Mouse (Mus musculus) hindbrain, embryonic 11.5 days (tissue): ENCODE measurements around the gene Vax2. TPM values are rescaled to one million over a fixed set of nuclear protein-coding genes. Genes with fewer than 3 reads are reported as not detected.

Source experiments
- ATAC-seq: fragments of 200-750 bp; cut with Nextera tagmentation; 2 replicates; pipeline ENCODE4 v1.8.0; 2017; ENCODE audit warnings: mild to moderate bottlenecking, moderate TSS enrichment, moderate library complexity; ENCODE audit not compliant: low FRiP score
- DNase-seq: peaks from one replicate; pipeline ENCODE4 v3.0.0-alpha.2; 2015; ENCODE audit warnings: low spot score
- H3K27ac ChIP-seq: fragments of 300-500 bp; sonication (generic); 2 replicates; pipeline ENCODE4 v1.5.1; 2014; ENCODE audit warnings: mild to moderate bottlenecking, low read depth, low read length
- H3K27me3 ChIP-seq: fragments of 300-500 bp; sonication (generic); 2 replicates; pipeline ENCODE4 v1.6.1; 2014; ENCODE audit warnings: mild to moderate bottlenecking, low read length, moderate library complexity, mixed read lengths; ENCODE audit not compliant: control insufficient read depth, insufficient read depth
- H3K36me3 ChIP-seq: fragments of 300-500 bp; sonication (generic); 2 replicates; pipeline ENCODE4 v1.6.1; 2014; ENCODE audit warnings: mild to moderate bottlenecking, low read length, moderate library complexity, mixed read lengths; ENCODE audit not compliant: control insufficient read depth, insufficient read depth
- H3K4me1 ChIP-seq: fragments of 300-500 bp; sonication (generic); replicated peaks from 2 replicates; pipeline ENCODE4 v1.6.1; 2014; ENCODE audit warnings: low read length, mixed read lengths; ENCODE audit not compliant: control insufficient read depth, insufficient read depth
- H3K4me2 ChIP-seq: fragments of 300-500 bp; sonication (generic); replicated peaks from 2 replicates; pipeline ENCODE4 v1.6.1; 2014; ENCODE audit warnings: mild to moderate bottlenecking, low read depth, low read length
- H3K4me3 ChIP-seq: fragments of 300-500 bp; sonication (generic); 2 replicates; pipeline ENCODE4 v1.5.1; 2014; ENCODE audit warnings: low read depth, low read length
- H3K9ac ChIP-seq: fragments of 300-500 bp; sonication (generic); 2 replicates; pipeline ENCODE4 v1.6.1; 2014; ENCODE audit warnings: low read depth, low read length
- H3K9me3 ChIP-seq: fragments of 300-500 bp; sonication (generic); 2 replicates; pipeline ENCODE4 v1.6.1; 2016; ENCODE audit warnings: low read length; ENCODE audit not compliant: control insufficient read depth
- WGBS: fragments of 180-500 bp; shearing (Covaris S2); extraction: QIAGEN DNeasy Blood & Tissue Kit; methylation state at CpG from one replicate; pipeline ENCODE4 v1.1.7; 2014; 5-methylcytosine and 5-hydroxymethylcytosine counted together
- polyA plus RNA-seq: library from polyadenylated mRNA; unstranded; fragments of >200 nt; fragmentation: Nextera tagmentation; extraction: Ambion mirVana; gene quantifications from 2 replicates; pipeline ENCODE4 v1.2.1, GENCODE M21; 2014

Vax2 gene
- polyA plus RNA-seq, 1 experiment from 2014 or later, result 0.23 TPM

- Histone ChIP-seq H3K9me3 (no peaks in the 10 kb centered on the region), H3K4me2 (no peak overlapping the region), H3K27me3 (peaks cover 92% of the 10 kb centered on the region), H3K4me1 (0 out of 2 replicates have a peak, but pooled peaks cover 2% of the 10 kb centered on the region), H3K27ac (no peak overlapping the region), H3K4me3 (no peak overlapping the region), H3K9ac (no peak overlapping the region), H3K36me3 (no peaks in the 10 kb centered on the region)
- ATAC-seq (no peak), DNase-seq (peak; percentile 50)
- 14% methylated on average over 1 of the region's 1 CpGs for WGBS
These were observed 6.8 kb upstream of the Vax2 start for GRCm38 (mm10) chr6:83704294-83704693.

- H3K4me2 ChIP-seq, result no peak overlapping the region
- H3K9ac ChIP-seq, result no peak overlapping the region
- H3K4me3 ChIP-seq, result no peak overlapping the region
- ATAC-seq (no peak), DNase-seq (no peak)
- H3K4me1 ChIP-seq, result 0 out of 2 replicates have a peak, but pooled peaks cover 2% of the 10 kb centered on the region
- peaks cover 92% of the 10 kb centered on the region for H3K27me3 ChIP-seq
- no peaks in the 10 kb centered on the region for H3K36me3 ChIP-seq
- H3K27ac ChIP-seq, result no peak overlapping the region
- H3K9me3 ChIP-seq, result no peaks in the 10 kb centered on the region
- WGBS, result 16% methylated on average over 5 of the region's 5 CpGs
These were observed 6.4 kb upstream of the Vax2 start for GRCm38 (mm10) chr6:83704701-83705100.

- peak; percentile 7 for DNase-seq
- Histone ChIP-seq H3K4me2 (no peak overlapping the region), H3K36me3 (no peaks in the 10 kb centered on the region), H3K9me3 (no peaks in the 10 kb centered on the region), H3K27ac (no peak overlapping the region), H3K4me1 (peaks cover 10% of the 10 kb centered on the region), H3K4me3 (no peak overlapping the region), H3K27me3 (peaks cover 99% of the 10 kb centered on the region), H3K9ac (no peak overlapping the region)
- 3% methylated on average over 6 of the region's 6 CpGs for WGBS
- no peak for ATAC-seq
These were observed 3.1 kb upstream of the Vax2 start for GRCm38 (mm10) chr6:83707738-83708510.

GRCm38 (mm10) chr6:83710361-83711066, 550 bp upstream of the Vax2 start:
- Histone ChIP-seq H3K27me3 (peaks cover 96% of the 10 kb centered on the region), H3K9ac (no peak overlapping the region; the same call in 1 of the 2 replicates), H3K4me3 (peak overlapping the region; percentile 39), H3K27ac (no peak overlapping the region), H3K9me3 (no peaks in the 10 kb centered on the region), H3K36me3 (no peaks in the 10 kb centered on the region), H3K4me1 (peaks cover 10% of the 10 kb centered on the region), H3K4me2 (peak overlapping the region; percentile 74)
- DNase-seq (no peak), ATAC-seq (peak; percentile 76; the same call in 1 of the 2 replicates)
- under 1% methylated on average over 32 of the region's 32 CpGs for WGBS

GRCm38 (mm10) chr6:83711725-83712475, 836 bp downstream of the Vax2 start:
- ATAC-seq, result no peak

GRCm38 (mm10) chr6:83713271-83714136, 2.4 kb downstream of the Vax2 start:
- ATAC-seq, result no peak
- H3K27me3 ChIP-seq, result peaks cover 91% of the 10 kb centered on the region
- H3K4me3 ChIP-seq, result no peak overlapping the region
- no peak overlapping the region for H3K9ac ChIP-seq
- peak; percentile 59 for DNase-seq
- no peaks in the 10 kb centered on the region for H3K9me3 ChIP-seq
- no peak overlapping the region for H3K27ac ChIP-seq
- WGBS, result under 1% methylated on average over 12 of the region's 12 CpGs
- H3K4me1 ChIP-seq, result peaks cover 10% of the 10 kb centered on the region
- H3K4me2 ChIP-seq, result no peak overlapping the region
- no peaks in the 10 kb centered on the region for H3K36me3 ChIP-seq

More at GRCm38 (mm10) chr6:83711725-83712475, 836 bp downstream of the Vax2 start:
- WGBS, result under 1% methylated on average over 45 of the region's 45 CpGs
- DNase-seq, result no peak
- Histone ChIP-seq H3K27me3 (peaks cover 92% of the 10 kb centered on the region), H3K36me3 (no peaks in the 10 kb centered on the region), H3K9ac (peak overlapping the region; percentile 34; the same call in 1 of the 2 replicates), H3K4me2 (peak overlapping the region; percentile 74), H3K4me3 (peak overlapping the region; percentile 39), H3K27ac (no peak overlapping the region), H3K4me1 (peaks cover 10% of the 10 kb centered on the region), H3K9me3 (no peaks in the 10 kb centered on the region)

GRCm38 (mm10) chr6:83714221-83715123, 3.4 kb downstream of the Vax2 start:
- Histone ChIP-seq H3K4me3 (no peak overlapping the region), H3K4me2 (no peak overlapping the region), H3K27me3 (peaks cover 89% of the 10 kb centered on the region), H3K27ac (no peak overlapping the region), H3K9me3 (no peaks in the 10 kb centered on the region), H3K9ac (no peak overlapping the region), H3K36me3 (no peaks in the 10 kb centered on the region), H3K4me1 (peaks cover 10% of the 10 kb centered on the region)
- 1% methylated on average over 34 of the region's 34 CpGs for WGBS
- ATAC-seq (no peak), DNase-seq (peak; percentile 68)
